Mouse (Mus musculus): ENCODE results near the gene Tspan5. TPM values are rescaled to one million over a fixed set of nuclear protein-coding genes. Genes with fewer than 3 reads are reported as not detected.
A peak's percentile ranks its signal among the peaks of the same experiment; 100 is the strongest.

Tspan5 gene
- polyA plus RNA-seq, 1 experiment from 2014 or later: 33.0 TPM

GRCm38 (mm10) chr3:138775926-138776715, 34.1 kb downstream of the Tspan5 start:
- Histone ChIP-seq H3K4me3 (no peak overlapping the region), H3K4me2 (replicated peaks) (no peak overlapping the region), H3K9ac (no peak overlapping the region), H3K36me3 (no peaks in the 10 kb centered on the region), H3K27ac (no peak overlapping the region), H3K27me3 (no peaks in the 10 kb centered on the region), H3K9me3 (no peaks in the 10 kb centered on the region), H3K4me1 (peaks cover 38% of the 10 kb centered on the region)
- no peak for ATAC-seq (ENCODE audit: insufficient number of reproducible peaks, insufficient read depth, low FRiP score, low TSS enrichment)
- WGBS: 74% methylated on average over 7 of the region's 7 CpGs

DNA sequence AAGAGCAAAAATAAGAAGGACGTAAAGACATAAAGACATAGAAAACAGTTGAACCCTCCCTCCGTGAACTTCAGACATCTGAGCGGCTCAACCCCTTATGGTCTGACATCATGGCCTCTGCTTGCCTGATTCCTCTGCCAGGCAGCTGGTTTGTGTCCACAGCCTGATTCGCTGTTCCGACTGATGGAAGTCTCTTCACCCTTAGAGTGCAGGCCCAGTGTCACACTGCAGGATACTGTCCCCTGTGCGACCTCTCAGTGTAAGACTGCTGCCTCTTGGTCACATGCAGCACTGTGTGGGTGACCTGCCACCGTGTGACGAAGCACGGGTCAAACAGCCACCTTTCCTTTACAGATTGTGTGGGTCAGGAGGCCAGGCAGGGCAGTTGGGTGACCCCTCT, 39.5 kb downstream of the Tspan5 start:
- Histone ChIP-seq H3K9me3 (no peaks in the 10 kb centered on the region), H3K27me3 (no peaks in the 10 kb centered on the region), H3K4me1 (peaks cover 42% of the 10 kb centered on the region), H3K4me3 (no peak overlapping the region), H3K9ac (no peak overlapping the region), H3K36me3 (no peaks in the 10 kb centered on the region), H3K27ac (no peak overlapping the region), H3K4me2 (replicated peaks) (no peak overlapping the region)
- 64% methylated on average over 9 of the region's 9 CpGs for WGBS
- peak; percentile 19; the same call in 1 of the 2 replicates for ATAC-seq (ENCODE audit: insufficient number of reproducible peaks, insufficient read depth, low FRiP score, low TSS enrichment)

GRCm38 (mm10) chr3:138783859-138784640, 42.1 kb downstream of the Tspan5 start:
- Histone ChIP-seq H3K4me1 (peaks cover 34% of the 10 kb centered on the region), H3K4me2 (replicated peaks) (no peak overlapping the region), H3K9ac (no peak overlapping the region), H3K36me3 (no peaks in the 10 kb centered on the region), H3K4me3 (no peak overlapping the region), H3K27ac (no peak overlapping the region), H3K27me3 (no peaks in the 10 kb centered on the region), H3K9me3 (no peaks in the 10 kb centered on the region)
- WGBS: 86% methylated on average over 19 of the region's 19 CpGs
- no peak for ATAC-seq (ENCODE audit: insufficient number of reproducible peaks, insufficient read depth, low FRiP score, low TSS enrichment)

DNA sequence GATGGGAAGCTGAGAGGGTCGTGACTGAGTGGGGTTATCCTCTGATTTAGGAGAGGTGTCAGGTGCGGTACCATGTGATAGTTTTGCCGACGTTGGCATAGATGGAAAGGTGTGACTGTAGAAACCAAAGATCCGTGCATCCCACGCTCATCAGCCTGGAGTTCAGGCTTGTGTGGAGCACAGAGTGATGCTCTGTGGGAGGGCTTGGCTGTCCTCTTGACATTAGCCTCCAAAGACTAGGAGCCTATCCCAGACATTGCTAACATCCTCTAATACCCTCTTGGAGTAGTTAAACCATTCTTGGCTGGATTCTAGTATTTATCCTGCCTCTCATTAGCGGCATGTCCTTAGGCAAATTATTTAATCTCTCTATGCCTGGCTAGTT, 42.6 kb downstream of the Tspan5 start:
- Histone ChIP-seq H3K27me3 (no peaks in the 10 kb centered on the region), H3K36me3 (no peaks in the 10 kb centered on the region), H3K4me3 (no peak overlapping the region), H3K9ac (no peak overlapping the region), H3K9me3 (no peaks in the 10 kb centered on the region), H3K4me2 (replicated peaks) (no peak overlapping the region), H3K27ac (no peak overlapping the region), H3K4me1 (peaks cover 28% of the 10 kb centered on the region)
- no peak for ATAC-seq (ENCODE audit: insufficient number of reproducible peaks, insufficient read depth, low FRiP score, low TSS enrichment)
- WGBS: 92% methylated on average over 7 of the region's 7 CpGs

GRCm38 (mm10) chr3:138787758-138788488, 45.9 kb downstream of the Tspan5 start:
- Histone ChIP-seq H3K36me3 (no peaks in the 10 kb centered on the region), H3K27ac (no peak overlapping the region), H3K4me2 (replicated peaks) (no peak overlapping the region), H3K27me3 (no peaks in the 10 kb centered on the region), H3K4me3 (no peak overlapping the region), H3K9me3 (no peaks in the 10 kb centered on the region), H3K4me1 (peaks cover 4% of the 10 kb centered on the region; the same call in 1 of the 2 replicates), H3K9ac (no peak overlapping the region)
- 87% methylated on average over 18 of the region's 18 CpGs for WGBS
- no peak for ATAC-seq (ENCODE audit: insufficient number of reproducible peaks, insufficient read depth, low FRiP score, low TSS enrichment)

DNA sequence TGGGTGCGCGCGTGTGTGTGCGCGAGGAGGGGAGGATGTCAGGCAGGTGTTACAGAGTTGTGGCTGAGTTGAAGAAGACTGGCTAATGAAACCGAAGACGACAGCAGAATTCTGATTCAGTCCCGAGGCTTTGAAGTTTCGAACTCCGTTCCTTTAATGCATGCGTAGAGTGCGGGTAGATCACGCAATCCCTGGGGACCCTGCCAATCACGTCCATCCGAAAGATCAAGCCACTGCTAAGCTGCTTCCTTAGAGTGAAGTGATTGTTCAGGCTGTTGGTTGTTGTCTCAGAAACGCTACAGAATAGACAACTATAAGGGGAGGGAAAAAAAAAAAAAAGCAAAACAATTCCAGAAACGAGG, 46.5 kb downstream of the Tspan5 start:
- no peak for ATAC-seq (ENCODE audit: insufficient number of reproducible peaks, insufficient read depth, low FRiP score, low TSS enrichment)
- no peaks in the 10 kb centered on the region for H3K27me3 ChIP-seq
- H3K9me3 ChIP-seq: no peaks in the 10 kb centered on the region
- no peak overlapping the region for H3K4me2 ChIP-seq (replicated peaks)
- peaks cover 2% of the 10 kb centered on the region; the same call in 1 of the 2 replicates for H3K4me1 ChIP-seq
- H3K9ac ChIP-seq: no peak overlapping the region
- no peak overlapping the region for H3K27ac ChIP-seq
- 76% methylated on average over 17 of the region's 17 CpGs for WGBS
- H3K4me3 ChIP-seq: no peak overlapping the region
- no peaks in the 10 kb centered on the region for H3K36me3 ChIP-seq

GRCm38 (mm10) chr3:138789275-138789674, 47.3 kb downstream of the Tspan5 start:
- 91% methylated on average over 5 of the region's 5 CpGs for WGBS
- Histone ChIP-seq H3K4me1 (no peaks in the 10 kb centered on the region), H3K9me3 (no peaks in the 10 kb centered on the region), H3K9ac (no peak overlapping the region), H3K4me2 (replicated peaks) (no peak overlapping the region), H3K4me3 (no peak overlapping the region), H3K27ac (no peak overlapping the region), H3K36me3 (no peaks in the 10 kb centered on the region), H3K27me3 (no peaks in the 10 kb centered on the region)
- no peak for ATAC-seq (ENCODE audit: insufficient number of reproducible peaks, insufficient read depth, low FRiP score, low TSS enrichment)

DNA sequence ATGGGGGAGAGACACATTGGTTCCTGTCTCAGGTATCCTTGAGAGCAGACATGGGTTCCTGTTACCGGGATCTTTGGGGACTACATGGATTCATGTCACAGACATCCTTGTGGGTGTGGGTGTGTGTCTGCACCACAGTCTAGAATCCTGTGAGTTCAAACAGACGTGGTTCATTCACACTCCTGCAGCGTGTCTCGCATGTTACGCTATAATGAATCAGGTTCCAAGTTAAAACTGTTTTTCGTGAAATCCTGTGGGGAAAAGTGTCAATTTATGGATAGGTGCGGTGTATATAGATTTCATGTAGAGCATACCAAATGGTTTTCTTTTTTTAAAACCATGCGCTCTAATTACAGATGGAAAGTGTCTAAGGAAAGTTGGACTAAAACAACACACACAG, 52.5 kb downstream of the Tspan5 start:
- no peak overlapping the region for H3K4me3 ChIP-seq
- H3K4me2 ChIP-seq (replicated peaks): no peak overlapping the region
- no peaks in the 10 kb centered on the region for H3K4me1 ChIP-seq
- no peaks in the 10 kb centered on the region for H3K9me3 ChIP-seq
- no peak overlapping the region for H3K27ac ChIP-seq
- H3K27me3 ChIP-seq: no peaks in the 10 kb centered on the region
- WGBS: 90% methylated on average over 8 of the region's 8 CpGs
- no peak for ATAC-seq (ENCODE audit: insufficient number of reproducible peaks, insufficient read depth, low FRiP score, low TSS enrichment)
- H3K9ac ChIP-seq: no peak overlapping the region
- H3K36me3 ChIP-seq: no peaks in the 10 kb centered on the region

GRCm38 (mm10) chr3:138795951-138796350, 54.0 kb downstream of the Tspan5 start:
- Histone ChIP-seq H3K4me2 (replicated peaks) (no peak overlapping the region), H3K27me3 (no peaks in the 10 kb centered on the region), H3K4me3 (no peak overlapping the region), H3K36me3 (no peaks in the 10 kb centered on the region), H3K27ac (no peak overlapping the region), H3K4me1 (peaks cover 12% of the 10 kb centered on the region; the same call in 1 of the 2 replicates), H3K9me3 (no peaks in the 10 kb centered on the region), H3K9ac (no peak overlapping the region)
- 86% methylated on average over 7 of the region's 7 CpGs for WGBS
- no peak; the same call in 1 of the 2 replicates for ATAC-seq (ENCODE audit: insufficient number of reproducible peaks, insufficient read depth, low FRiP score, low TSS enrichment)

GRCm38 (mm10) chr3:138796583-138796982, 54.6 kb downstream of the Tspan5 start:
- no peak for ATAC-seq (ENCODE audit: insufficient number of reproducible peaks, insufficient read depth, low FRiP score, low TSS enrichment)
- Histone ChIP-seq H3K9me3 (no peaks in the 10 kb centered on the region), H3K9ac (no peak overlapping the region), H3K4me3 (no peak overlapping the region), H3K4me2 (replicated peaks) (no peak overlapping the region), H3K27ac (no peak overlapping the region), H3K4me1 (peaks cover 16% of the 10 kb centered on the region), H3K27me3 (no peaks in the 10 kb centered on the region), H3K36me3 (no peaks in the 10 kb centered on the region)
- WGBS: 82% methylated on average over 3 of the region's 3 CpGs

GRCm38 (mm10) chr3:138800664-138801411, 58.8 kb downstream of the Tspan5 start:
- no peak overlapping the region for H3K4me2 ChIP-seq (replicated peaks)
- 65% methylated on average over 16 of the region's 16 CpGs for WGBS
- no peak overlapping the region for H3K4me3 ChIP-seq
- H3K27ac ChIP-seq: no peak overlapping the region
- H3K9ac ChIP-seq: no peak overlapping the region
- H3K4me1 ChIP-seq: peaks cover 31% of the 10 kb centered on the region
- H3K27me3 ChIP-seq: no peaks in the 10 kb centered on the region
- H3K36me3 ChIP-seq: no peaks in the 10 kb centered on the region
- no peak for ATAC-seq (ENCODE audit: insufficient number of reproducible peaks, insufficient read depth, low FRiP score, low TSS enrichment)
- no peaks in the 10 kb centered on the region for H3K9me3 ChIP-seq

Data from embryonic facial prominence, embryonic 12.5 days (tissue).